Mouse (Mus musculus) MEL (cell line): ENCODE measurements at regions not wholly inside any gene's neighbourhood (a gene's known extent, or its start where the extent isn't known, plus 50 kb on each side); places are given as distances from the start of the nearest gene placed in this dataset.

Experiments
- CTCF ChIP-seq, 3 experiments: IDR thresholded peaks in 2 of 3; conservative IDR thresholded peaks in 1 of 3; 2 replicates each; pipeline ENCODE4 v1.5.1; 2011 to 2012; ENCODE audit warnings: low read length in 3 of 3, low read depth in 2 of 3, mild to moderate bottlenecking in 2 of 3, improper control_type of control experiment in 1 of 3, inconsistent platforms in 1 of 3, mixed read lengths in 1 of 3, moderate library complexity in 1 of 3; ENCODE audit not compliant: control insufficient read depth in 1 of 3, insufficient read depth in 1 of 3, poor library complexity in 1 of 3, severe bottlenecking in 1 of 3
- HCFC1 ChIP-seq: IDR thresholded peaks from 2 replicates; pipeline ENCODE4 v1.6.1; 2012; ENCODE audit warnings: low read depth, mild to moderate bottlenecking, inconsistent platforms, low read length, improper control_type of control experiment, moderate library complexity
- MYB ChIP-seq: IDR thresholded peaks from 2 replicates; pipeline ENCODE4 v1.6.1; 2011; ENCODE audit warnings: mild to moderate bottlenecking, low read depth, low read length, improper control_type of control experiment
- USF1 ChIP-seq: IDR thresholded peaks from 2 replicates; pipeline ENCODE4 v1.6.1; 2014; ENCODE audit warnings: low read depth, mild to moderate bottlenecking, inconsistent platforms, low read length, improper control_type of control experiment, moderate library complexity
- ZKSCAN1 ChIP-seq: IDR thresholded peaks from 2 replicates; pipeline ENCODE4 v1.6.1; 2012; ENCODE audit warnings: low read depth, mild to moderate bottlenecking, inconsistent platforms, low read length, improper control_type of control experiment, moderate library complexity
- ZNF384 ChIP-seq: IDR thresholded peaks from 2 replicates; pipeline ENCODE4 v1.6.1; 2012; ENCODE audit warnings: low read depth, mild to moderate bottlenecking, inconsistent platforms, low read length, improper control_type of control experiment

- no peak for TF ChIP-seq CTCF (IDR thresholded peaks at IDR 0.05 in 2 of 3, conservative IDR thresholded peaks at IDR 0.05 in 1 of 3; ENCODE audit: control insufficient read depth in 1 of 3, insufficient read depth in 1 of 3, low read depth in 2 of 3, low read length in 3 of 3, poor library complexity in 1 of 3, severe bottlenecking in 1 of 3)
- no peak for TF ChIP-seq MYB
- TF ChIP-seq HCFC1, result no peak
- TF ChIP-seq ZNF384, result no peak
- TF ChIP-seq USF1, result no peak
- no peak for TF ChIP-seq ZKSCAN1
Measured at GRCm38 (mm10) chr16:76223716-76224115, 149.9 kb downstream of the Nrip1 start.
